Comparison of ENCODE assay signal across 15 mouse cellular contexts in the genomic region with DNA sequence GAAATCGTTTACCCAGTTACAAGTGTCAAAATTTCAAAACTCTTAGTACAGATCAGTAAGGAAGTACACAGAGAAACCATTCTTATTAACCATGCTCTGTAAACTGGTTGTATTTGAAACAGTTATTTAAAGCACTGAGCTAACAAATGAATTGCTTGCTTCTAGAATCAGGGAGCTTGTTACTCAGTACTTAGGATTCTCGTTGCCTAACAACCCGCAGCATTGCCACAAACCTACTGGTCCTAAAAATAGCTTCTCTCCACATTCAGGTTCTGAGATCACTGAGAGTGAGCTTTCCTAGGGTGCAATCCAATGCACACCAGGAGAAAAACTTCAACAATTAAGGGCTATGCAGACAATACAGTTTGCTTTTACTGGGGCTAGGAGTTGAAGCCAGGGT. TPM values are rescaled to one million over a fixed set of nuclear protein-coding genes. Genes with fewer than 3 reads are reported as not detected.
A peak's percentile ranks its signal among the peaks of the same experiment; 100 is the strongest.
DNase-seq lines count a peak whose midpoint lies in the region; ATAC-seq and TF ChIP-seq lines count a peak whose summit lies in the region.
"Had no signal": no experiment of that assay in that cellular context is flagged by ENCODE, and none has a peak within 500 bp of the region (broad histone marks: within the 10 kb centered on the region; RNA-seq: fewer than 3 reads in every experiment).

No protein-coding gene starts in this region.

- ATAC-seq in heart, embryonic 13.5 days (ENCODE audit: extremely low read depth, insufficient number of reproducible peaks, low FRiP score, low TSS enrichment), result no peak
- ATAC-seq in midbrain, postnatal 0 days (ENCODE audit: low FRiP score), result no peak
- no peak for ATAC-seq in monocyte, adult 5-6 weeks (replicated peaks; ENCODE audit: insufficient number of reproducible peaks, low FRiP score, low TSS enrichment, poor library complexity, severe bottlenecking)
- ATAC-seq: forebrain, embryonic 13.5 days; intestine, embryonic 16.5 days had no signal

- H3K4me2 ChIP-seq in heart, embryonic 13.5 days, result peak overlapping the region; percentile 50
- H3K4me2 ChIP-seq in midbrain, postnatal 0 days (ENCODE audit: low read depth, low read length, poor library complexity, severe bottlenecking), result no peak overlapping the region
- H3K4me2 ChIP-seq: forebrain, embryonic 13.5 days; limb, embryonic 15.5 days had no signal

- peak overlapping the region; percentile 91 for H3K27ac ChIP-seq in heart, embryonic 13.5 days (replicated peaks)
- peak overlapping the region; percentile 59 for H3K27ac ChIP-seq in olfactory bulb, adult 2 months (ENCODE audit: insufficient read depth, low read depth, low read length)
- H3K27ac ChIP-seq in midbrain, postnatal 0 days (ENCODE audit: low read depth, low read length), result no peak overlapping the region
- H3K27ac ChIP-seq: forebrain, embryonic 13.5 days; hindbrain, embryonic 10.5 days; limb, embryonic 15.5 days had no signal

- H3K4me3 ChIP-seq in lung, adult 2 months (replicated peaks; ENCODE audit: extremely low read depth, low read depth, low read length), result no peak overlapping the region
- no peak overlapping the region for H3K4me3 ChIP-seq in heart, embryonic 13.5 days
- no peak overlapping the region for H3K4me3 ChIP-seq in olfactory bulb, adult 2 months (ENCODE audit: insufficient read depth, low read depth, low read length)
- no peak overlapping the region for H3K4me3 ChIP-seq in midbrain, postnatal 0 days (ENCODE audit: low read depth, low read length)
- H3K4me3 ChIP-seq: forebrain, embryonic 13.5 days; hindbrain, embryonic 10.5 days; limb, embryonic 15.5 days had no signal

- no peaks in the 10 kb centered on the region for H3K27me3 ChIP-seq in heart, embryonic 13.5 days (replicated peaks)
- no peaks in the 10 kb centered on the region for H3K27me3 ChIP-seq in midbrain, postnatal 0 days (ENCODE audit: insufficient read depth, low read length)
- H3K27me3 ChIP-seq: forebrain, embryonic 13.5 days had no signal

- no peak for TF ChIP-seq POLR2A in lung, adult 2 months (IDR thresholded peaks at IDR 0.05; ENCODE audit: borderline replicate concordance, extremely low read depth, low read depth, low read length)
- TF ChIP-seq POLR2A in olfactory bulb, adult 2 months (IDR thresholded peaks at IDR 0.05; ENCODE audit: insufficient read depth, low read depth, low read length), result no peak

- H3K9me3 ChIP-seq in heart, embryonic 13.5 days, result no peaks in the 10 kb centered on the region
- H3K9me3 ChIP-seq in midbrain, postnatal 0 days (ENCODE audit: low read length), result no peaks in the 10 kb centered on the region
- H3K9me3 ChIP-seq: forebrain, embryonic 13.5 days; hindbrain, embryonic 10.5 days; limb, embryonic 15.5 days had no signal

- H3K36me3 ChIP-seq in heart, embryonic 13.5 days, result peaks cover 66% of the 10 kb centered on the region
- peaks cover 25% of the 10 kb centered on the region for H3K36me3 ChIP-seq in midbrain, postnatal 0 days (ENCODE audit: insufficient read depth, low read length)

- DNase-seq in heart, adult 8-10 months (ENCODE audit: low spot score), result peak; percentile 25
- DNase-seq in heart, postnatal 36 days, result no peak
- peak; percentile 59 for DNase-seq in lung, postnatal 25 days (ENCODE audit: low spot score)
- DNase-seq in lung, adult 2 months, result no peak
- DNase-seq in midbrain, postnatal 0 days (ENCODE audit: low spot score), result no peak
- DNase-seq: adrenal gland, adult 8-10 months; kidney, postnatal 25 days; spleen, adult 18-20 months had no signal

- 66% methylated on average over 3 of the region's 3 CpGs for WGBS in lung, adult 2 months
- 50% methylated on average over 3 of the region's 3 CpGs for WGBS in heart, embryonic 13.5 days
- WGBS in olfactory bulb, adult 2 months, result 18% methylated on average over 3 of the region's 3 CpGs
- 91% methylated on average over 3 of the region's 3 CpGs for WGBS in midbrain, postnatal 0 days

- intact Hi-C loops in heart, postnatal 36 days (cut with DNase I), result no loop called here

- H3K9ac ChIP-seq in heart, embryonic 13.5 days, result peak overlapping the region; percentile 66
- H3K9ac ChIP-seq in midbrain, postnatal 0 days (replicated peaks; ENCODE audit: low read length, poor library complexity, severe bottlenecking), result no peak overlapping the region
- H3K9ac ChIP-seq: forebrain, embryonic 13.5 days; limb, embryonic 15.5 days had no signal

- peaks cover 6% of the 10 kb centered on the region for H3K4me1 ChIP-seq in lung, adult 2 months (ENCODE audit: control insufficient read depth, insufficient read depth, low read length)
- peaks cover 37% of the 10 kb centered on the region for H3K4me1 ChIP-seq in heart, embryonic 13.5 days
- H3K4me1 ChIP-seq in olfactory bulb, adult 2 months (ENCODE audit: control insufficient read depth, insufficient read depth, low read length), result peaks cover 7% of the 10 kb centered on the region
- no peaks in the 10 kb centered on the region for H3K4me1 ChIP-seq in midbrain, postnatal 0 days (ENCODE audit: insufficient read depth, low read length)
- H3K4me1 ChIP-seq: forebrain, embryonic 13.5 days; hindbrain, embryonic 10.5 days had no signal

- no peak for TF ChIP-seq CTCF in lung, adult 2 months (IDR thresholded peaks at IDR 0.05; ENCODE audit: insufficient read depth, low read length)
- TF ChIP-seq CTCF in olfactory bulb, adult 2 months (IDR thresholded peaks at IDR 0.05; ENCODE audit: insufficient read depth, low read depth, low read length), result no peak
- TF ChIP-seq CTCF in midbrain, postnatal 0 days (IDR thresholded peaks at IDR 0.05), result no peak

RNA-seq across cellular contexts. Expression of gene Cog6, which starts 33.3 kb away (rescaled TPM):
- total RNA-seq in heart, adult 8-10 months (2022), result 10 to 100 TPM; 49.4 to 59.3 (median 54.4) TPM
- 10 to 100 TPM; 54.1 to 55.3 TPM for total RNA-seq in heart, postnatal 36 days (2021)
- 12.4 and 15.8 TPM in 2 replicates for polyA plus RNA-seq in lung, adult 2 months (2012; rRNA removed)
- polyA plus RNA-seq in heart, embryonic 13.5 days (2015; fragmentation: Nextera tagmentation; extraction: Ambion mirVana), result 48.0 and 50.2 TPM in 2 replicates
- polyA plus RNA-seq in olfactory bulb, adult 2 months (2012; ENCODE audit: insufficient read depth, insufficient read length, low replicate concordance, missing spikeins), result not detected in 2 replicates
- total RNA-seq in midbrain, postnatal 0 days (2014; rRNA removed), result 37.2 and 37.5 TPM in 2 replicates
- 28.0 and 30.9 TPM in 2 replicates for polyA plus RNA-seq in midbrain, postnatal 0 days (2015; fragmentation: Nextera tagmentation; extraction: Ambion mirVana)
- total RNA-seq in monocyte, adult 5-6 weeks (2017), result 31.6 to 42.1 TPM (median 34.8 TPM) in 3 replicates

RNA-seq across cellular contexts. Expression of gene Lhfp, which starts 57.6 kb away (rescaled TPM):
- total RNA-seq in heart, adult 8-10 months (2022), result 10 to 100 TPM; 34.6 to 45.4 (median 37.2) TPM
- total RNA-seq in heart, postnatal 36 days (2021), result 10 to 100 TPM; 48.1 to 57.9 TPM
- polyA plus RNA-seq in lung, adult 2 months (2012; rRNA removed), result 243 and 288 TPM in 2 replicates
- polyA plus RNA-seq in heart, embryonic 13.5 days (2015; fragmentation: Nextera tagmentation; extraction: Ambion mirVana), result 82.7 and 92.5 TPM in 2 replicates
- not detected in 2 replicates for polyA plus RNA-seq in olfactory bulb, adult 2 months (2012; ENCODE audit: insufficient read depth, insufficient read length, low replicate concordance, missing spikeins)
- 49.3 and 50.3 TPM in 2 replicates for total RNA-seq in midbrain, postnatal 0 days (2014; rRNA removed)
- 59.7 and 62.9 TPM in 2 replicates for polyA plus RNA-seq in midbrain, postnatal 0 days (2015; fragmentation: Nextera tagmentation; extraction: Ambion mirVana)
- total RNA-seq in monocyte, adult 5-6 weeks (2017), result 0.29 to 1.8 TPM (median 0.43 TPM) in 3 replicates

Comparison
In these comparisons a context has a peak if more than half of its experiments do, and no peak if none do; other contexts are left out.
1. DNase-seq: peak in heart, adult 8-10 months (single experiment) and lung, postnatal 25 days (single experiment); none in heart, postnatal 36 days (0 of 2), lung, adult 2 months (single experiment) and midbrain, postnatal 0 days (single experiment).
2. RNA of gene Lhfp, which starts 57.6 kb away (total RNA-seq): 48.1 to 57.9 TPM in heart, postnatal 36 days, 49.3 to 50.3 TPM in midbrain, postnatal 0 days and 34.6 to 45.4 TPM in heart, adult 8-10 months; 0.29 to 1.8 TPM in monocyte, adult 5-6 weeks; every median in the first group is over 10 times any median in the second.